Mouse (Mus musculus) spleen, adult 2 months (tissue): ENCODE data around the gene Ccnd3. TPM values are rescaled to one million over a fixed set of nuclear protein-coding genes. Genes with fewer than 3 reads are reported as not detected.

Source experiments
- DNase-seq, 2 experiments: peaks; one replicate each; pipeline versions ENCODE4 v3.0.0 to v3.0.0-alpha.2; 2012 to 2021; ENCODE audit warnings: low spot score in 2 of 2, low read depth in 1 of 2
- H3K27ac ChIP-seq: fragments of 200-500 bp; 2 replicates; pipeline ENCODE4 v1.5.1; 2012; ENCODE audit warnings: low read length, inconsistent platforms; ENCODE audit not compliant: insufficient read depth
- H3K27me3 ChIP-seq: fragments of 200-500 bp; 2 replicates; pipeline ENCODE4 v1.6.1; 2012; ENCODE audit warnings: mild to moderate bottlenecking, moderate library complexity, low read length, inconsistent platforms; ENCODE audit not compliant: control insufficient read depth, insufficient read depth
- H3K36me3 ChIP-seq: fragments of 200-500 bp; 2 replicates; pipeline ENCODE4 v1.6.1; 2012; ENCODE audit warnings: mild to moderate bottlenecking, low read length, inconsistent platforms; ENCODE audit not compliant: control insufficient read depth, insufficient read depth
- H3K4me1 ChIP-seq: fragments of 200-500 bp; 2 replicates; pipeline ENCODE4 v1.6.1; 2011; ENCODE audit warnings: inconsistent platforms; ENCODE audit not compliant: control insufficient read depth, insufficient read depth, insufficient read length
- H3K4me3 ChIP-seq: fragments of 200-500 bp; 2 replicates; pipeline ENCODE4 v1.5.1; 2011; ENCODE audit warnings: mild to moderate bottlenecking, inconsistent platforms; ENCODE audit not compliant: insufficient read depth, insufficient read length; ENCODE audit errors: extremely low read depth
- CTCF ChIP-seq: fragments of 200-500 bp; IDR thresholded peaks from 2 replicates; pipeline ENCODE4 v1.5.1; 2011; ENCODE audit warnings: mild to moderate bottlenecking, inconsistent platforms; ENCODE audit not compliant: insufficient read depth, insufficient read length, insufficient replicate concordance; ENCODE audit errors: extremely low read depth
- POLR2A ChIP-seq: fragments of 200-500 bp; IDR thresholded peaks from 2 replicates; pipeline ENCODE4 v1.6.1; 2011; ENCODE audit warnings: low read depth, low read length, inconsistent platforms
- WGBS: fragments of 180-500 bp; shearing (Covaris S2); methylation state at CpG from one replicate; pipeline ENCODE4 v1.1.7; 2018; 5-methylcytosine and 5-hydroxymethylcytosine counted together
- polyA plus RNA-seq: library from polyadenylated mRNA; depleted of rRNA; stranded (reverse); fragments of >200 nt; gene quantifications from 2 replicates; pipeline ENCODE4 v1.2.3, GENCODE M21; 2012

Ccnd3 gene
- polyA plus RNA-seq, 1 experiment = 171 TPM

GRCm38 (mm10) chr17:47629717-47630677 is 125.1 kb downstream of the Ccnd3 start:
- no peak for TF ChIP-seq POLR2A
- TF ChIP-seq CTCF = no peak
- Histone ChIP-seq H3K4me3 (peak overlapping the region; percentile 86), H3K27me3 (no peaks in the 10 kb centered on the region), H3K27ac (peak overlapping the region; percentile 13; the same call in 1 of the 2 replicates), H3K36me3 (no peaks in the 10 kb centered on the region; the same call in 1 of the 2 replicates), H3K4me1 (no peaks in the 10 kb centered on the region; the same call in 1 of the 2 replicates)
- DNase-seq = no peak
- 1% methylated on average over 59 of the region's 61 CpGs for WGBS

DNA sequence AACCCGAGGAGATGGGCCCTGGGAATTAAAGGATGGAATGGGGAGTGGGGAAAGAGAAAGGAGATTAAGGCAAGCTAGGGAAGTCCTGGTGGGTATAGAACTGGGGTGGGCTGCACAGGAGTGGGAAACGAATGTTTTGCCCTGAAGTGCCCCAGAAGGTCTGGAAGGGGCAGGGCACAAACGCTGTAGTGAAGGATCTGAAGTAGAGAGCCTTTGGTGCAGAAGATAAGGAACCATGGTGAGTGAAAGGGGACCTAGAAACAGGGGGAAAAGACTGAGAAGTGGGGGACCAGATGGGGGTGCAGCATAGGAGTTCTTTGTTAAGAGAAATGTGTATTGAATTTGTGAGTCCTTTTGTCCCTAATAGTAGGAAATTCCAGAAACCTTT is 125.8 kb downstream of the Ccnd3 start, which contains the start of gene Usp49:
Gene Usp49, plus strand, starts transcription at position 13 of the 388 bp plus-strand sequence.
- 5% methylated on average over 3 of the region's 3 CpGs for WGBS
- Histone ChIP-seq H3K4me1 (no peaks in the 10 kb centered on the region; the same call in 1 of the 2 replicates), H3K4me3 (peak within 1 kb of the TSS; percentile 86), H3K36me3 (no peaks in the 10 kb centered on the region; the same call in 1 of the 2 replicates), H3K27ac (peak within 1 kb of the TSS; percentile 13; the same call in 1 of the 2 replicates), H3K27me3 (no peaks in the 10 kb centered on the region)
- no peak for DNase-seq
- no peak for TF ChIP-seq CTCF
- no peak for TF ChIP-seq POLR2A

DNA sequence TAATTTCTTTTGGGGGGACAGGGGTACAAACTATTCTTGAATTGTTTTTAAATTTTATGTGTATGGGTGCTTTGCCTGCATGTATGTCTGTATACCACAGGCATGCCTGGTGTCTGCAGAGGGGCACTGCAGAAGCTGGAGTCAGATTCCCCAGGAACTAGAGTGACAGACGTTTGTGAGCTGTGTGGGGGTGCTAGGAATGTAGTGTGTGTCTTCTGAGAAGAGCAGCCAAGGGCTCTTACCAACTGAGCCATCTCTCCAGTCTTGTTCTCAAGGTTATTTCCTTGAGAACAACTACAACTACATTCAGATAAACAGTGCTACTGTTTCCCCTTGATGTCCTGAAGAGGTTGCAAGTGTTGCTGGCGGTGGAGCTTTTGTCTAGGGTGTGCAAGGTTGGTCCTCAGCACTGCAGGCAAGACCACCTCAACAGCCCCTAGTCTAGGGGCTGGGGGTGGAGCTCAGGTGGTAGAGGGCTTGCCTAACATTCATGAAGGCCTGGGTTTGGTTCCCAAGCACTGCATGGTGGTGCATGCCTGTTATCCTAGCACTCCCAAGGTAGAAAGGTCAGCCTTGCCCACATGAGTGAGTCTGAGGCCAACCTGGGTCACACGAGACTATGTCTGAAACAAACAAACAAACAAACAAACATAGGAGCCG is 127.5 kb downstream of the Ccnd3 start:
- H3K27me3 ChIP-seq = no peaks in the 10 kb centered on the region
- no peaks in the 10 kb centered on the region; the same call in 1 of the 2 replicates for H3K4me1 ChIP-seq
- WGBS = 80% methylated on average over 4 of the region's 4 CpGs
- peaks cover 2% of the 10 kb centered on the region; the same call in 1 of the 2 replicates for H3K36me3 ChIP-seq
- DNase-seq = no peak
- no peak overlapping the region for H3K4me3 ChIP-seq
- no peak for TF ChIP-seq CTCF
- no peak for TF ChIP-seq POLR2A
- no peak overlapping the region for H3K27ac ChIP-seq

- Histone ChIP-seq H3K36me3 (peaks cover 2% of the 10 kb centered on the region; the same call in 1 of the 2 replicates), H3K4me1 (no peaks in the 10 kb centered on the region; the same call in 1 of the 2 replicates), H3K27me3 (no peaks in the 10 kb centered on the region), H3K27ac (no peak overlapping the region), H3K4me3 (no peak overlapping the region)
- DNase-seq = no peak
- WGBS = 86% methylated on average over 7 of the region's 7 CpGs
- no peak for TF ChIP-seq CTCF
- TF ChIP-seq POLR2A = no peak
These were observed 129.3 kb downstream of the Ccnd3 start for GRCm38 (mm10) chr17:47633999-47634770.

DNA sequence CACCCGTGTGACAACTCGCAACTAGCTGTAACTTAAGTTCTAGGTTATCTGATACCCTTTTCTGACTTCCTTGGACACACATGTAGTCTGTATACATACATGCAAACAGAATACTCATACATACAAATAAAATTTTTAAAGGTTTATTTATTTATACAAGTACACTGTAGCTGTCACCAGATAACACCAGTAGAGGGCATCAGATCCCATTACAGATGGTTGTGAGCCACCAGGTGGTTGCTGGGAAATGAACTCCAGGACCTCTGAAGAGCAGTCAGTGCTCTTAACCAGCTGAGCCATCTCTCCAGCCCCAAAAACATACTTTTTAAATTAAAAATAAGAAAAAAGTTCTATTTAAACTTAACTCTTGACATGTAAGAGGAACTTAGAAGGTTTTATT is 138.1 kb downstream of the Ccnd3 start:
- Histone ChIP-seq H3K4me3 (no peak overlapping the region), H3K4me1 (no peaks in the 10 kb centered on the region), H3K27ac (no peak overlapping the region), H3K27me3 (no peaks in the 10 kb centered on the region), H3K36me3 (no peaks in the 10 kb centered on the region)
- WGBS = 84% methylated on average over 2 of the region's 2 CpGs
- no peak for DNase-seq
- TF ChIP-seq POLR2A = no peak
- TF ChIP-seq CTCF = no peak

DNA sequence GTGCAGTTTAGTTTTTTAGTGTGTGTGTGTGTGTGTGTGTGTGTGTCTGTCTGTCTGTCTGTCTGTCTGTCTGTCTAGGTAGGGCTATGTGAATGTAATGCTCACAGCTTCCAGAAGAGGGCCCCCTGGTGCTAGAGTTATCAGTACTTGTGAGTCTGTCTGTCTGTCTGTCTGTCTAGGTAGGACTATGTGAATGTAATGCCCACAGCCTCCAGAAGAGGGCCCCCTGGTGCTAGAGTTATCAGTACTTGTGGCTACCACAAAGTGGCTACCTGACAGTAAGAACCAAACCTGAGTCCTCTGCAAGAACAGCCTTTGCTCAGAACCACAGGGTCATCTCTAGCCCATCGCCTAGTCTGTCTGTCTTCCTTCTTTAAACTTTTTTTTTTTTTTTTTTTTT is 141.8 kb downstream of the Ccnd3 start:
- Histone ChIP-seq H3K27me3 (no peaks in the 10 kb centered on the region), H3K4me1 (no peaks in the 10 kb centered on the region), H3K4me3 (no peak overlapping the region), H3K36me3 (no peaks in the 10 kb centered on the region), H3K27ac (no peak overlapping the region)
- WGBS = 80% methylated on average over 1 of the region's 1 CpGs
- DNase-seq = peak; percentile 15 to 55
- TF ChIP-seq POLR2A = no peak
- TF ChIP-seq CTCF = peak; percentile 12; the same call in 1 of the 2 replicates
